ENCODE assay signal across 11 mouse cellular contexts in the genomic region with DNA sequence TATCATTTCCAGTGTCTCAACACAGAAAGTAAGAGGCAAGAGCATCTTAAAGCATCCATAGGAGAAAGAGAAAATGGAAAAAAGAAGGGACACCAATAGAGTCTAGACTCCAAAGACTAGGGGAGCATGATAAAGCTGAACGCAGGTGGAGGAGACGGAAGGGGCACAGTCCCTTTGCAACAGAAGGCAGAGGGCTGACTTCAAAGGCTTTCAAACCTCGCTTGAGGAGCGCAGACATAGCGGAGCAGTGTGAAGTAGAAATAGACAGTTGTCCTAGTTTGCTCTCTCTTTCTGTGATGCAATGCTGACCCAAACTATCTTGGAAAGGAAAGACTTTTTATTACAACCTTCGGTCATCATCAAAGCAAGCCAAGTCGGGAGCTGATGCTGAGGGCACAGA.
"Had no signal": no experiment of that assay in that cellular context is flagged by ENCODE, and none has a peak within 500 bp of the region (broad histone marks: within the 10 kb centered on the region; RNA-seq: fewer than 3 reads in every experiment).

No protein-coding gene starts in this region.

- ATAC-seq: inflammation-experienced regulatory T-cells, adult 6 months; intestine, postnatal 0 days had no signal

- DNase-seq: kidney, adult 8-10 months; kidney, postnatal 10 days; left cerebral cortex, postnatal 4 days; lung, embryonic 14.5 days; lung, postnatal 10 days; lung, postnatal 4 days; midbrain, embryonic 14.5 days; retina, postnatal 1 day; right cerebral cortex, postnatal 4 days had no signal
